Mouse (Mus musculus) ovary, postnatal 10 days (tissue): ENCODE measurements around the gene Harbi1.
"Not testable (repeated sequence)": the region's sequence is repeated elsewhere in the genome, so short reads cannot be mapped to it uniquely, and the experiment has no call there.

Experiments used
- DNase-seq: peaks from one replicate; pipeline ENCODE4 v3.0.0; 2022; ENCODE audit warnings: low spot score

Gene Harbi1

GRCm38 (mm10) chr2:91714921-91715320 is 4.3 kb downstream of the Harbi1 start:
- DNase-seq = no peak

- no peak for DNase-seq
These were observed 7.6 kb downstream of the Harbi1 start for GRCm38 (mm10) chr2:91718276-91718675.

GRCm38 (mm10) chr2:91723382-91723781 is 12.7 kb downstream of the Harbi1 start:
- DNase-seq = no peak

- DNase-seq = no peak
These were observed 13.3 kb downstream of the Harbi1 start for GRCm38 (mm10) chr2:91723951-91724350.

- DNase-seq = no peak
These were observed 14.1 kb downstream of the Harbi1 start for GRCm38 (mm10) chr2:91724716-91725115.

GRCm38 (mm10) chr2:91725476-91725875 is 14.8 kb downstream of the Harbi1 start:
- DNase-seq = not testable (repeated sequence)

GRCm38 (mm10) chr2:91727011-91727410 is 16.4 kb downstream of the Harbi1 start:
- no peak for DNase-seq

- DNase-seq = no peak
These were observed 18.9 kb downstream of the Harbi1 start for GRCm38 (mm10) chr2:91729571-91729970.

GRCm38 (mm10) chr2:91729971-91730821 is 19.5 kb downstream of the Harbi1 start, which contains the start of gene Ambra1:
TSS of gene Ambra1 (plus strand) at chr2:91730134.
- peak; percentile 56 for DNase-seq

- no peak for DNase-seq
These were observed 24.6 kb downstream of the Harbi1 start for GRCm38 (mm10) chr2:91735221-91735620.

- DNase-seq = no peak
These were observed 28.9 kb downstream of the Harbi1 start for GRCm38 (mm10) chr2:91739586-91739985.

- DNase-seq = no peak
These were observed 34.0 kb downstream of the Harbi1 start for GRCm38 (mm10) chr2:91744686-91745085.

GRCm38 (mm10) chr2:91749811-91750261 is 39.2 kb downstream of the Harbi1 start:
- no peak for DNase-seq
